Mouse (Mus musculus): Measurements from ENCODE around the gene Commd3.

DNA sequence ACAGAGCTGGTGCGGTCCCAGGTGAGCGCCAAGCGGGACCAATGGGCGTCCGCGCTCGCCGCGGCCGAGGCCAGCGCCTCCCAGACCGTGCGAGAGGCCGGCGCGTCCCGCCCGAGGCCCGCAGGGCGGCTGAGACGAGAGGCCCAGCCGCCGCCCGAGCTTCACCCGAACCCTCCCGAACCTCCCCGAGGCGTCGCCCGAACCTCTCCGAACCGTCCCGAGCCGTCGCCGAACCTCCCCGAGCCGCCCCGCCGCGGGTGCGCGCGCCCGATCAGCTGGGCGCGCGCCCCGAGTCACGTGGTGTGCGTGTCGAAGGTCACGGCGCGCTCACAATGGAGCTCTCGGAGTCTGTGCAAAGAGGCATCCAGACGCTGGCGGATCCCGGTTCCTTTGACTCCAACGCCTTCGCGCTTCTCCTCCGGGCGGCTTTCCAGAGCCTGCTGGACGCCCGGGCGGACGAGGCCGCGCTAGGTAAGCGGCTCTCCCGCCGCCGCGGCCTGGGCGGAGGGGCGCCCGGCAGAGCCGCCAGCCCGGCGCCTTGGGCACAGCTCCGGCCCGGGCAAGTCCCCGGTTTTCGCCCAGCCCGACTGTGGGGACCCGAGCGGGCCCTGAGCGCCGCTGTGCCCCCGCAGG lies at the start of gene Commd3:
- TF ChIP-seq CTCF (conservative IDR thresholded peaks at IDR 0.05; ENCODE audit: insufficient read depth, insufficient read length, low read depth, low read length) (no peak), POLR2A (IDR thresholded peaks at IDR 0.05; ENCODE audit: low read depth, low read length) (peak; percentile 40)

Data from kidney, adult 2 months (tissue).